22 mouse cellular contexts compared by ENCODE assay signal in genomic region chr4:62487914-62488313, GRCm38 (mm10). TPM values are rescaled to one million over a fixed set of nuclear protein-coding genes. Genes with fewer than 3 reads are reported as not detected.
DNase-seq lines count a peak whose midpoint lies in the region; ATAC-seq and TF ChIP-seq lines count a peak whose summit lies in the region.
"Had no signal": no experiment of that assay in that cellular context is flagged by ENCODE, and none has a peak within 500 bp of the region (broad histone marks: within the 10 kb centered on the region; RNA-seq: fewer than 3 reads in every experiment).

No protein-coding gene starts in this region.

- intact Hi-C loops in heart, adult 2 months (cut with DNase I) = no loop called here

- H3K4me3 ChIP-seq in heart, adult 2 months = no peak overlapping the region
- H3K4me3 ChIP-seq in lung, postnatal 0 days (ENCODE audit: low read depth, low read length) = no peak overlapping the region
- H3K4me3 ChIP-seq in lung, adult 2 months (replicated peaks; ENCODE audit: extremely low read depth, low read depth, low read length) = no peak overlapping the region

- no peak overlapping the region for H3K4me2 ChIP-seq in lung, postnatal 0 days (replicated peaks; ENCODE audit: low read depth, low read length)

- no peaks in the 10 kb centered on the region for H3K36me3 ChIP-seq in heart, adult 2 months (ENCODE audit: control insufficient read depth, insufficient read depth, low read length)
- H3K36me3 ChIP-seq in lung, postnatal 0 days (ENCODE audit: insufficient read depth, low read length) = no peaks in the 10 kb centered on the region
- H3K36me3 ChIP-seq: G1E had no signal

- WGBS in heart, adult 2 months = 85% methylated on average over 2 of the region's 2 CpGs
- WGBS in lung, postnatal 0 days = 92% methylated on average over 2 of the region's 2 CpGs
- 89% methylated on average over 2 of the region's 2 CpGs for WGBS in lung, adult 2 months

- no peaks in the 10 kb centered on the region for H3K27me3 ChIP-seq in heart, adult 2 months (ENCODE audit: control insufficient read depth, insufficient read depth, low read length)
- H3K27me3 ChIP-seq in lung, postnatal 0 days (replicated peaks; ENCODE audit: insufficient read depth, low read length) = no peaks in the 10 kb centered on the region
- H3K27me3 ChIP-seq: CH12.LX, Patski had no signal

- H3K9ac ChIP-seq in heart, adult 2 months (ENCODE audit: low read depth, low read length) = no peak overlapping the region
- no peak overlapping the region for H3K9ac ChIP-seq in lung, postnatal 0 days (replicated peaks; ENCODE audit: low read depth)

- TF ChIP-seq CTCF in heart, adult 2 months (IDR thresholded peaks at IDR 0.05) = no peak
- TF ChIP-seq CTCF in lung, postnatal 0 days (IDR thresholded peaks at IDR 0.05) = no peak
- no peak for TF ChIP-seq CTCF in lung, adult 2 months (IDR thresholded peaks at IDR 0.05; ENCODE audit: insufficient read depth, low read length)

- no peak for TF ChIP-seq EP300 in heart, adult 2 months (IDR thresholded peaks at IDR 0.05; ENCODE audit: insufficient read depth, low read depth, low read length)
- TF ChIP-seq EP300 in lung, postnatal 0 days (IDR thresholded peaks at IDR 0.05) = no peak

- no peak overlapping the region for H3K27ac ChIP-seq in heart, adult 2 months
- peak overlapping the region; percentile 54 for H3K27ac ChIP-seq in lung, postnatal 0 days (ENCODE audit: low read length)

- H3K79me2 ChIP-seq in heart, adult 2 months (replicated peaks; ENCODE audit: control insufficient read depth, insufficient read depth, low read length) = no peaks in the 10 kb centered on the region

- ATAC-seq in lung, postnatal 0 days = no peak
- ATAC-seq: activated CD4-positive, CD25-positive, alpha-beta regulatory T cell, adult 4 months; CD4-positive, CD25-positive, alpha-beta regulatory T cell, adult 4 months; Patski had no signal

- no peaks in the 10 kb centered on the region for H3K9me3 ChIP-seq in lung, postnatal 0 days (ENCODE audit: low read length)
- H3K9me3 ChIP-seq: G1E had no signal

- DNase-seq in adrenal gland, adult (ENCODE audit: inconsistent age in 2 of 2, low spot score in 1 of 2) = peak; percentile 46 to 58
- no peak for DNase-seq in adrenal gland, postnatal 25 days
- peak; percentile 76 for DNase-seq in heart, adult 11 months
- DNase-seq in heart, adult 2 months = no peak
- DNase-seq in lung, postnatal 0 days (ENCODE audit: low spot score) = no peak
- DNase-seq in lung, adult 2 months = no peak
- DNase-seq: adrenal gland, adult 2 months; adrenal gland, adult 8-10 months; adrenal gland, postnatal 10 days; adrenal gland, postnatal 14 days; adrenal gland, postnatal 36 days; B cell, adult 2 months; cerebellum, adult 11 months; cerebellum, adult 11-12 months; cerebellum, adult 18-20 months; cerebellum, adult 2 months; cerebellum, adult 8-10 months had no signal

- H3K4me1 ChIP-seq in heart, adult 2 months (ENCODE audit: control insufficient read depth, insufficient read depth, low read length) = no peaks in the 10 kb centered on the region
- H3K4me1 ChIP-seq in lung, postnatal 0 days (ENCODE audit: insufficient read depth, low read depth, low read length) = peaks cover 13% of the 10 kb centered on the region; the same call in 1 of the 2 replicates
- H3K4me1 ChIP-seq in lung, adult 2 months (ENCODE audit: control insufficient read depth, insufficient read depth, low read length) = peaks cover 2% of the 10 kb centered on the region

- no peak for TF ChIP-seq POLR2A in heart, adult 2 months (IDR thresholded peaks at IDR 0.05; ENCODE audit: insufficient read depth, low read depth, low read length)
- TF ChIP-seq POLR2A in lung, adult 2 months (IDR thresholded peaks at IDR 0.05; ENCODE audit: borderline replicate concordance, extremely low read depth, low read depth, low read length) = no peak

RNA-seq across cellular contexts. Expression of gene Bspry, which starts 8.1 kb away (rescaled TPM):
- 2.4 and 3.5 TPM in 2 replicates for total RNA-seq in adrenal gland, postnatal 25 days (2021)
- total RNA-seq in heart, adult 2 months (2021) = under 1 TPM; 0.09 to 0.13 TPM
- 0.41 and 1.2 TPM in 2 replicates for polyA plus RNA-seq in heart, adult 2 months (2012; rRNA removed)
- polyA plus RNA-seq in lung, postnatal 0 days (2015; fragmentation: Nextera tagmentation; extraction: Ambion mirVana) = 26.8 and 33.0 TPM in 2 replicates
- polyA plus RNA-seq in lung, adult 2 months (2012; rRNA removed) = 26.0 and 31.0 TPM in 2 replicates

RNA-seq across cellular contexts. Expression of gene Hdhd3, which starts 15.4 kb away (rescaled TPM):
- total RNA-seq in adrenal gland, postnatal 25 days (2021) = 10.2 and 14.6 TPM in 2 replicates
- total RNA-seq in heart, adult 2 months (2021) = 1 to 10 TPM; 3.9 to 4.0 TPM
- 9.0 and 11.2 TPM in 2 replicates for polyA plus RNA-seq in heart, adult 2 months (2012; rRNA removed)
- 15.0 and 18.3 TPM in 2 replicates for polyA plus RNA-seq in lung, postnatal 0 days (2015; fragmentation: Nextera tagmentation; extraction: Ambion mirVana)
- 10.0 and 14.1 TPM in 2 replicates for polyA plus RNA-seq in lung, adult 2 months (2012; rRNA removed)

RNA-seq across cellular contexts. Expression of gene Wdr31, which starts 17.2 kb away (rescaled TPM):
- 2.4 and 3.0 TPM in 2 replicates for total RNA-seq in adrenal gland, postnatal 25 days (2021)
- total RNA-seq in heart, adult 2 months (2021) = under 1 TPM; 0.20 to 0.57 TPM
- polyA plus RNA-seq in heart, adult 2 months (2012; rRNA removed) = 0.35 and 0.50 TPM in 2 replicates
- polyA plus RNA-seq in lung, postnatal 0 days (2015; fragmentation: Nextera tagmentation; extraction: Ambion mirVana) = 5.2 and 6.1 TPM in 2 replicates
- 4.0 and 4.2 TPM in 2 replicates for polyA plus RNA-seq in lung, adult 2 months (2012; rRNA removed)

RNA-seq across cellular contexts. Expression of gene Alad, which starts 31.8 kb away (rescaled TPM):
- 78.1 and 97.7 TPM in 2 replicates for total RNA-seq in adrenal gland, postnatal 25 days (2021)
- total RNA-seq in heart, adult 2 months (2021) = 10 to 100 TPM; 65.6 to 70.8 TPM
- polyA plus RNA-seq in heart, adult 2 months (2012; rRNA removed) = 123 and 126 TPM in 2 replicates
- polyA plus RNA-seq in lung, postnatal 0 days (2015; fragmentation: Nextera tagmentation; extraction: Ambion mirVana) = 110 and 111 TPM in 2 replicates
- polyA plus RNA-seq in lung, adult 2 months (2012; rRNA removed) = 139 and 141 TPM in 2 replicates

RNA-seq across cellular contexts. Expression of gene Pole3, which starts 37.0 kb away (rescaled TPM):
- total RNA-seq in adrenal gland, postnatal 25 days (2021) = 49.0 and 52.2 TPM in 2 replicates
- 10 to 100 TPM; 16.1 to 19.1 TPM for total RNA-seq in heart, adult 2 months (2021)
- 10.5 and 18.0 TPM in 2 replicates for polyA plus RNA-seq in heart, adult 2 months (2012; rRNA removed)
- 32.8 and 35.6 TPM in 2 replicates for polyA plus RNA-seq in lung, postnatal 0 days (2015; fragmentation: Nextera tagmentation; extraction: Ambion mirVana)
- polyA plus RNA-seq in lung, adult 2 months (2012; rRNA removed) = 8.9 and 16.1 TPM in 2 replicates

Comparison
In these comparisons a context has a peak if more than half of its experiments do, and no peak if none do; other contexts are left out.
1. DNase-seq: peak in adrenal gland, adult (2 of 2) and heart, adult 11 months (single experiment); none in adrenal gland, postnatal 25 days (single experiment), heart, adult 2 months (0 of 2), lung, postnatal 0 days (single experiment) and lung, adult 2 months (single experiment).
2. RNA of gene Bspry, which starts 8.1 kb away (polyA plus RNA-seq): 26.8 to 33.0 TPM in lung, postnatal 0 days and 26.0 to 31.0 TPM in lung, adult 2 months; 0.41 to 1.2 TPM in heart, adult 2 months; every median in the first group is over 10 times any median in the second.